Mouse (Mus musculus): ENCODE measurements at regions not wholly inside any gene's neighbourhood (a gene's known extent, or its start where the extent isn't known, plus 50 kb on each side); places are given as distances from the start of the nearest gene placed in this dataset.

- Histone ChIP-seq H3K27me3 (ENCODE audit: control insufficient read depth, insufficient read depth, low read length) (no peaks in the 10 kb centered on the region), H3K27ac (ENCODE audit: low read depth, low read length) (no peak overlapping the region), H3K4me2 (ENCODE audit: low read depth) (no peak overlapping the region), H3K36me3 (ENCODE audit: control insufficient read depth, insufficient read depth, low read length) (no peaks in the 10 kb centered on the region), H3K4me3 (ENCODE audit: low read depth, low read length) (no peak overlapping the region), H3K9ac (ENCODE audit: low read length) (no peak overlapping the region), H3K9me3 (ENCODE audit: control insufficient read depth, low read length) (no peaks in the 10 kb centered on the region), H3K4me1 (ENCODE audit: control insufficient read depth, insufficient read depth, low read length) (no peaks in the 10 kb centered on the region)
- ATAC-seq (ENCODE audit: insufficient read depth, low FRiP score, low TSS enrichment) (peak; percentile 80), DNase-seq (ENCODE audit: low spot score) (peak; percentile 77)
- 17% methylated on average over 2 of the region's 2 CpGs for WGBS
Observed at GRCm38 (mm10) chr15:67434284-67434683, 933.6 kb upstream of the Lrrc6 start.

GRCm38 (mm10) chr15:67423922-67424321 lies 923.2 kb upstream of the Lrrc6 start:
- DNase-seq (ENCODE audit: low spot score): no peak
- H3K4me1 ChIP-seq (ENCODE audit: control insufficient read depth, insufficient read depth, low read length): no peaks in the 10 kb centered on the region
- H3K4me3 ChIP-seq (ENCODE audit: low read depth, low read length): no peak overlapping the region
- 79% methylated on average over 3 of the region's 3 CpGs for WGBS
- no peak overlapping the region for H3K4me2 ChIP-seq (ENCODE audit: low read depth)
- ATAC-seq (ENCODE audit: insufficient read depth, low FRiP score, low TSS enrichment): no peak
- no peak overlapping the region for H3K9ac ChIP-seq (ENCODE audit: low read length)
- H3K9me3 ChIP-seq (ENCODE audit: control insufficient read depth, low read length): no peaks in the 10 kb centered on the region
- H3K27me3 ChIP-seq (ENCODE audit: control insufficient read depth, insufficient read depth, low read length): no peaks in the 10 kb centered on the region
- H3K27ac ChIP-seq (ENCODE audit: low read depth, low read length): no peak overlapping the region
- no peaks in the 10 kb centered on the region for H3K36me3 ChIP-seq (ENCODE audit: control insufficient read depth, insufficient read depth, low read length)

- H3K36me3 ChIP-seq (ENCODE audit: control insufficient read depth, insufficient read depth, low read length): no peaks in the 10 kb centered on the region
- no peak for DNase-seq (ENCODE audit: low spot score)
- WGBS: 86% methylated on average over 8 of the region's 8 CpGs
- H3K9me3 ChIP-seq (ENCODE audit: control insufficient read depth, low read length): no peaks in the 10 kb centered on the region
- ATAC-seq (ENCODE audit: insufficient read depth, low FRiP score, low TSS enrichment): no peak
- H3K4me1 ChIP-seq (ENCODE audit: control insufficient read depth, insufficient read depth, low read length): no peaks in the 10 kb centered on the region
- H3K9ac ChIP-seq (ENCODE audit: low read length): no peak overlapping the region
- no peaks in the 10 kb centered on the region for H3K27me3 ChIP-seq (ENCODE audit: control insufficient read depth, insufficient read depth, low read length)
- H3K27ac ChIP-seq (ENCODE audit: low read depth, low read length): no peak overlapping the region
- no peak overlapping the region for H3K4me3 ChIP-seq (ENCODE audit: low read depth, low read length)
- no peak overlapping the region for H3K4me2 ChIP-seq (ENCODE audit: low read depth)
Observed at GRCm38 (mm10) chr15:67422277-67422953, 921.7 kb upstream of the Lrrc6 start.

GRCm38 (mm10) chr15:67420776-67421175 lies 920.1 kb upstream of the Lrrc6 start:
- no peak overlapping the region for H3K27ac ChIP-seq (ENCODE audit: low read depth, low read length)
- H3K4me1 ChIP-seq (ENCODE audit: control insufficient read depth, insufficient read depth, low read length): no peaks in the 10 kb centered on the region
- no peaks in the 10 kb centered on the region for H3K27me3 ChIP-seq (ENCODE audit: control insufficient read depth, insufficient read depth, low read length)
- no peaks in the 10 kb centered on the region for H3K9me3 ChIP-seq (ENCODE audit: control insufficient read depth, low read length)
- 59% methylated on average over 6 of the region's 6 CpGs for WGBS
- H3K9ac ChIP-seq (ENCODE audit: low read length): no peak overlapping the region
- DNase-seq (ENCODE audit: low spot score) (no peak), ATAC-seq (ENCODE audit: insufficient read depth, low FRiP score, low TSS enrichment) (no peak)
- H3K4me2 ChIP-seq (ENCODE audit: low read depth): no peak overlapping the region
- H3K36me3 ChIP-seq (ENCODE audit: control insufficient read depth, insufficient read depth, low read length): no peaks in the 10 kb centered on the region
- H3K4me3 ChIP-seq (ENCODE audit: low read depth, low read length): no peak overlapping the region

- no peaks in the 10 kb centered on the region for H3K9me3 ChIP-seq (ENCODE audit: control insufficient read depth, low read length)
- no peaks in the 10 kb centered on the region for H3K4me1 ChIP-seq (ENCODE audit: control insufficient read depth, insufficient read depth, low read length)
- 92% methylated on average over 1 of the region's 1 CpGs for WGBS
- no peaks in the 10 kb centered on the region for H3K36me3 ChIP-seq (ENCODE audit: control insufficient read depth, insufficient read depth, low read length)
- no peak for ATAC-seq (ENCODE audit: insufficient read depth, low FRiP score, low TSS enrichment)
- H3K27ac ChIP-seq (ENCODE audit: low read depth, low read length): no peak overlapping the region
- H3K4me2 ChIP-seq (ENCODE audit: low read depth): no peak overlapping the region
- H3K4me3 ChIP-seq (ENCODE audit: low read depth, low read length): no peak overlapping the region
- no peak for DNase-seq (ENCODE audit: low spot score)
- H3K27me3 ChIP-seq (ENCODE audit: control insufficient read depth, insufficient read depth, low read length): no peaks in the 10 kb centered on the region
- H3K9ac ChIP-seq (ENCODE audit: low read length): no peak overlapping the region
Observed at GRCm38 (mm10) chr15:67419733-67420132, 919.0 kb upstream of the Lrrc6 start.

GRCm38 (mm10) chr15:67417742-67418163 lies 917.0 kb upstream of the Lrrc6 start:
- Histone ChIP-seq H3K36me3 (ENCODE audit: control insufficient read depth, insufficient read depth, low read length) (no peaks in the 10 kb centered on the region), H3K4me1 (ENCODE audit: control insufficient read depth, insufficient read depth, low read length) (no peaks in the 10 kb centered on the region), H3K27ac (ENCODE audit: low read depth, low read length) (no peak overlapping the region), H3K27me3 (ENCODE audit: control insufficient read depth, insufficient read depth, low read length) (no peaks in the 10 kb centered on the region), H3K4me2 (ENCODE audit: low read depth) (no peak overlapping the region), H3K9me3 (ENCODE audit: control insufficient read depth, low read length) (no peaks in the 10 kb centered on the region), H3K4me3 (ENCODE audit: low read depth, low read length) (no peak overlapping the region), H3K9ac (ENCODE audit: low read length) (no peak overlapping the region)
- WGBS: 95% methylated on average over 2 of the region's 2 CpGs
- DNase-seq (ENCODE audit: low spot score) (no peak), ATAC-seq (ENCODE audit: insufficient read depth, low FRiP score, low TSS enrichment) (no peak)

- no peak overlapping the region for H3K9ac ChIP-seq (ENCODE audit: low read length)
- H3K4me2 ChIP-seq (ENCODE audit: low read depth): no peak overlapping the region
- no peak for DNase-seq (ENCODE audit: low spot score)
- H3K4me3 ChIP-seq (ENCODE audit: low read depth, low read length): no peak overlapping the region
- H3K4me1 ChIP-seq (ENCODE audit: control insufficient read depth, insufficient read depth, low read length): no peaks in the 10 kb centered on the region
- ATAC-seq (ENCODE audit: insufficient read depth, low FRiP score, low TSS enrichment): no peak
- H3K27ac ChIP-seq (ENCODE audit: low read depth, low read length): no peak overlapping the region
- H3K27me3 ChIP-seq (ENCODE audit: control insufficient read depth, insufficient read depth, low read length): no peaks in the 10 kb centered on the region
- H3K9me3 ChIP-seq (ENCODE audit: control insufficient read depth, low read length): no peaks in the 10 kb centered on the region
- no peaks in the 10 kb centered on the region for H3K36me3 ChIP-seq (ENCODE audit: control insufficient read depth, insufficient read depth, low read length)
- WGBS: 92% methylated on average over 2 of the region's 2 CpGs
Observed at GRCm38 (mm10) chr15:67415840-67416239, 915.1 kb upstream of the Lrrc6 start.

- no peak for ATAC-seq (ENCODE audit: insufficient read depth, low FRiP score, low TSS enrichment)
- WGBS: 92% methylated on average over 3 of the region's 3 CpGs
- no peaks in the 10 kb centered on the region for H3K9me3 ChIP-seq (ENCODE audit: control insufficient read depth, low read length)
- H3K9ac ChIP-seq (ENCODE audit: low read length): no peak overlapping the region
- H3K4me3 ChIP-seq (ENCODE audit: low read depth, low read length): no peak overlapping the region
- no peak overlapping the region for H3K4me2 ChIP-seq (ENCODE audit: low read depth)
- H3K4me1 ChIP-seq (ENCODE audit: control insufficient read depth, insufficient read depth, low read length): no peaks in the 10 kb centered on the region
- no peaks in the 10 kb centered on the region for H3K27me3 ChIP-seq (ENCODE audit: control insufficient read depth, insufficient read depth, low read length)
- no peaks in the 10 kb centered on the region for H3K36me3 ChIP-seq (ENCODE audit: control insufficient read depth, insufficient read depth, low read length)
- H3K27ac ChIP-seq (ENCODE audit: low read depth, low read length): no peak overlapping the region
- no peak for DNase-seq (ENCODE audit: low spot score)
Observed at GRCm38 (mm10) chr15:67414371-67414930, 913.7 kb upstream of the Lrrc6 start.

- Histone ChIP-seq H3K9ac (ENCODE audit: low read length) (no peak overlapping the region), H3K4me2 (ENCODE audit: low read depth) (no peak overlapping the region), H3K4me1 (ENCODE audit: control insufficient read depth, insufficient read depth, low read length) (no peaks in the 10 kb centered on the region), H3K27me3 (ENCODE audit: control insufficient read depth, insufficient read depth, low read length) (no peaks in the 10 kb centered on the region), H3K9me3 (ENCODE audit: control insufficient read depth, low read length) (no peaks in the 10 kb centered on the region), H3K4me3 (ENCODE audit: low read depth, low read length) (no peak overlapping the region), H3K36me3 (ENCODE audit: control insufficient read depth, insufficient read depth, low read length) (no peaks in the 10 kb centered on the region), H3K27ac (ENCODE audit: low read depth, low read length) (no peak overlapping the region)
- no peak for ATAC-seq (ENCODE audit: insufficient read depth, low FRiP score, low TSS enrichment)
- DNase-seq (ENCODE audit: low spot score): no peak
- 95% methylated on average over 3 of the region's 3 CpGs for WGBS
Observed at GRCm38 (mm10) chr15:67413581-67413980, 912.9 kb upstream of the Lrrc6 start.
